ENCODE assay signal across 18 mouse cellular contexts in genomic region chr19:29828558-29828957, GRCm38 (mm10).
"Had no signal": no experiment of that assay in that cellular context is flagged by ENCODE, and none has a peak within 500 bp of the region (broad histone marks: within the 10 kb centered on the region; RNA-seq: fewer than 3 reads in every experiment).

No protein-coding gene starts in this region.

- H3K36me3 ChIP-seq: liver, embryonic 15.5 days; lung, embryonic 15.5 days; midbrain, embryonic 13.5 days; midbrain, embryonic 15.5 days; neural tube, embryonic 12.5 days; stomach, embryonic 15.5 days had no signal

- H3K27me3 ChIP-seq: liver, embryonic 15.5 days; midbrain, embryonic 13.5 days; midbrain, embryonic 15.5 days; neural tube, embryonic 12.5 days; stomach, embryonic 15.5 days had no signal

- H3K9me3 ChIP-seq: liver, embryonic 15.5 days; lung, embryonic 15.5 days; megakaryocyte, embryonic 14.5 days; midbrain, embryonic 13.5 days; midbrain, embryonic 15.5 days; neural tube, embryonic 12.5 days; stomach, embryonic 15.5 days had no signal

- H3K9ac ChIP-seq: liver, embryonic 15.5 days; liver, postnatal 0 days; lung, embryonic 15.5 days; midbrain, embryonic 13.5 days; midbrain, embryonic 15.5 days; neural tube, embryonic 12.5 days; stomach, embryonic 15.5 days had no signal

- ATAC-seq: liver, postnatal 0 days; lung, postnatal 0 days; midbrain, embryonic 13.5 days; midbrain, embryonic 15.5 days had no signal

- H3K4me3 ChIP-seq: liver, embryonic 15.5 days; lung, embryonic 15.5 days; megakaryocyte, embryonic 14.5 days; midbrain, embryonic 13.5 days; midbrain, embryonic 15.5 days; neural tube, embryonic 12.5 days; stomach, embryonic 15.5 days had no signal

- H3K27ac ChIP-seq: liver, embryonic 15.5 days; lung, embryonic 15.5 days; macrophage; midbrain, embryonic 13.5 days; midbrain, embryonic 15.5 days; neural tube, embryonic 12.5 days; stomach, embryonic 15.5 days; stomach, postnatal 0 days had no signal

- DNase-seq: liver, postnatal 0 days; lung, adult 2 months; lung, postnatal 14 days; lung, postnatal 36 days; right cerebral cortex, postnatal 14 days; thymus, adult 18-20 months; thymus, postnatal 14 days; thymus, postnatal 36 days had no signal

- H3K4me1 ChIP-seq: lung, embryonic 15.5 days; midbrain, embryonic 13.5 days; midbrain, embryonic 15.5 days; neural tube, embryonic 12.5 days; stomach, embryonic 15.5 days had no signal
